Mouse (Mus musculus) liver, adult 2 months (tissue): ENCODE results near the gene Cxcl2. TPM values are rescaled to one million over a fixed set of nuclear protein-coding genes. Genes with fewer than 3 reads are reported as not detected.

ENCODE experiments used
- DNase-seq: peaks from one replicate; pipeline ENCODE4 v3.0.0-alpha.2; 2011; ENCODE audit warnings: low read depth, low spot score; ENCODE audit errors: extremely low read depth
- H3K27ac ChIP-seq: fragments of 200-500 bp; replicated peaks from 2 replicates; pipeline ENCODE4 v1.5.1; 2012; ENCODE audit warnings: low read depth, mild to moderate bottlenecking, control low read depth, inconsistent platforms, low read length; ENCODE audit not compliant: insufficient read depth
- H3K27me3 ChIP-seq: fragments of 200-500 bp; 2 replicates; pipeline ENCODE4 v1.6.1; 2012; ENCODE audit warnings: mild to moderate bottlenecking, moderate library complexity, low read length, inconsistent platforms; ENCODE audit not compliant: control insufficient read depth, insufficient read depth
- H3K36me3 ChIP-seq: fragments of 200-500 bp; 2 replicates; pipeline ENCODE4 v1.6.1; 2012; ENCODE audit warnings: low read length, inconsistent platforms; ENCODE audit not compliant: control insufficient read depth, insufficient read depth
- H3K4me1 ChIP-seq: fragments of 200-500 bp; 2 replicates; pipeline ENCODE4 v1.6.1; 2011; ENCODE audit warnings: low read length; ENCODE audit not compliant: control insufficient read depth, insufficient read depth
- H3K4me3 ChIP-seq: fragments of 200-500 bp; 2 replicates; pipeline ENCODE4 v1.5.1; 2011; ENCODE audit warnings: low read depth, mild to moderate bottlenecking, control low read depth, low read length, moderate library complexity; ENCODE audit not compliant: insufficient read depth
- H3K79me2 ChIP-seq: fragments of 200-500 bp; 2 replicates; pipeline ENCODE4 v1.6.1; 2012; ENCODE audit warnings: inconsistent platforms, mild to moderate bottlenecking, low read length, moderate library complexity; ENCODE audit not compliant: control insufficient read depth, insufficient read depth
- H3K9ac ChIP-seq: fragments of 200-500 bp; 2 replicates; pipeline ENCODE4 v1.6.1; 2012; ENCODE audit warnings: low read depth, mild to moderate bottlenecking, control low read depth, inconsistent platforms, low read length
- CTCF ChIP-seq: fragments of 200-500 bp; IDR thresholded peaks from 2 replicates; pipeline ENCODE4 v1.5.1; 2011; ENCODE audit warnings: low read depth, low read length, control low read depth
- POLR2A ChIP-seq: fragments of 200-500 bp; IDR thresholded peaks from 2 replicates; pipeline ENCODE4 v1.6.1; 2011; ENCODE audit warnings: low read length, control low read depth; ENCODE audit not compliant: insufficient read depth; ENCODE audit errors: extremely low read depth
- WGBS: fragments of 180-500 bp; shearing (Covaris S2); methylation state at CpG from one replicate; pipeline ENCODE4 v1.1.7; 2018; 5-methylcytosine and 5-hydroxymethylcytosine counted together
- polyA plus RNA-seq: library from polyadenylated mRNA; depleted of rRNA; stranded (reverse); fragments of >200 nt; gene quantifications from 2 replicates; pipeline ENCODE4 v1.2.3, GENCODE M21; 2012
- total RNA-seq: library from RNA; depleted of rRNA; stranded (reverse); fragments of >200 nt; gene quantifications from 2 replicates; pipeline ENCODE4 v1.2.3, GENCODE M21; 2014

The Cxcl2 gene
- total and polyA plus RNA-seq, 2 experiments: 0.28 to 0.31 TPM

DNA sequence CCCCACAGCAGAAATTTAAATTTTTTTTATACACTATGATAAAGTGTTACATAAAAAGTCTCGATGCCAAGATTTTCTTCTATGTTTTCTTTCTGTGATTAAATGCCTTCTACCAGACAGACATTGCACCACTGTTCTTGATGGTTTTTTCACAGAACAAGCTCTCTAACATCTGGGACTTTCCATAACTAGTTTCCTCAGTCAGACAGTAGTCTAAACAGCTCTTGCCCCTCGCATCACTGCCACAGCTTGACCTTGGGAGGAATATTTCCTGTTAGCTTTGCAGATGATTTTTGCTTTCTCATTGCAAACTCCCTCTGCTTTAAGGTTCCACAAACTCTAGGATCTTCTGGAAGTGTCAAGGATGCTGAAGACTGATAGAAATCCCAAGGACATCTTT, 26.9 kb downstream of the Cxcl2 start:
- Histone ChIP-seq H3K27ac (no peak overlapping the region), H3K79me2 (no peaks in the 10 kb centered on the region; the same call in 1 of the 2 replicates), H3K36me3 (no peaks in the 10 kb centered on the region; the same call in 1 of the 2 replicates), H3K4me1 (peaks cover 6% of the 10 kb centered on the region; the same call in 1 of the 2 replicates), H3K4me3 (no peak overlapping the region), H3K9ac (no peak overlapping the region), H3K27me3 (no peaks in the 10 kb centered on the region)
- 66% methylated on average over 2 of the region's 2 CpGs for WGBS
- peak; percentile 31 for DNase-seq
- TF ChIP-seq CTCF: no peak
- no peak for TF ChIP-seq POLR2A

DNA sequence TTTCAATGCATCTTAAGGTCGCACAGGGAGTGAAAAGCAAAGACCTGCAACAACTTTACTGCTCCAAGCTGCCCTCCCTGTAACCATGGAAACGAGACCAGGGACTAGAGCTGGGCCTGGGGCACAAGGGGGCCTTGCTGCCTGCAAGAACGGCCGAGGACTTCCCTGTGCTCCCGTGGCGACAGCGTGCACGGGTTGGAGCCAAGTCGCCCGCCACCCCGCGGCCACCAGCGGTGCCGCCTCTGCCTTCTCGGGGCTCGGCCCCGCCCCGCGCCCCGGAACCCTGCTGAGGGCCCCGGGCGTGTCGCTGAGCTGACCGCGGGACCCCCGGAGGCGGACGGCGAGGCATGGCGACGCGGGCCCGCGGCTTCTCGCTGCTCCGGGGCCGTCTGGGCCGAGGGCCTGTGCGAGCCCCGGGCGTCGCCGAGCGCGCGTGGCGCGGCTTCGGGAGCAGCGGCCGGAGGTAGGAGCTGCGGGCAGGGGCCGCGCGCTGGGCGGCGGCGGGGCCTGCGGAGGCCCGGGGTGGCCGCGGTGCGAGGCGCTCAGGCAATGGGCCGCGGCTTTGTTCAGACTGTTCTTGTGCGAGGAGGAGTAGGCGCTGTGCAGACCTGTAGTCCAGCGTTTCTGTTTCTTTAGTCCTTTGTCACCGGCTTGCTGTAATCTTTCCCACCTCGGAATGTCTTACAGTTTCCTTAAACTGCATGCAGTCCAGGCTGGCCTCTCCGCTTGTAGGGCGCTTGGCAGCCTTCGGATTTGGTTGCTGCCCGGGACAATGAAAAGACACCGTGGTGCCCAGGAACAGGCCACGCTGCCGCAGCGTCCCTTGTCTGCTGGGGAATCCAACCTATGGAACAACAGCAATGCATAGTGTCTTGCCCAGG, 27.5 kb downstream of the Cxcl2 start, which contains the start of gene Mthfd2l:
Gene Mthfd2l (plus strand): TSS at position 147 of the 881 bp plus-strand sequence.
- WGBS: under 1% methylated on average over 79 of the region's 79 CpGs
- peak; percentile 45 for DNase-seq
- Histone ChIP-seq H3K9ac (peak within 1 kb of the TSS; percentile 91), H3K4me3 (peak within 1 kb of the TSS; percentile 52), H3K79me2 (no peaks in the 10 kb centered on the region; the same call in 1 of the 2 replicates), H3K4me1 (peaks cover 6% of the 10 kb centered on the region; the same call in 1 of the 2 replicates), H3K27me3 (no peaks in the 10 kb centered on the region), H3K27ac (no peak within 1 kb of the TSS), H3K36me3 (no peaks in the 10 kb centered on the region; the same call in 1 of the 2 replicates)
- TF ChIP-seq CTCF (peak; percentile 78), POLR2A (no peak)

DNA sequence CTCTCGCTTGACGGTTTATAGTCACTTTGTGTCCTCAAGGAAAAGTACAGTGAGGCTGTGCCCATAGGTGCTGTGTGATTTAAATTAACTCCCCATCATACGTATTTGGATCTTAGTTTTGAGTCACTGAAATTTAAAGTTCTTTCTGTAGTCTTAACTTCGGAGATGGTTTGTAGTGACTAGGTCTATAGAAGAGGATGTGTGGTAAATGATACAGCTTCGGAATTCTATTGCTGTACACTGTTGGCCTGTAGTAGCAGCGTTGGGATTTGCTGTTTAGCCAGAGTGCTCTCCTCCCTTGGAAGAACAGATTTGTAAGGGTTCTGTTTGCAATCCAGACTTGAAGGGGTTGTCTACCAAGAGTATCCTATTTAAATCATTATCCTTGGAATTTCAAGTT, 28.2 kb downstream of the Cxcl2 start:
- 39% methylated on average over 6 of the region's 6 CpGs for WGBS
- TF ChIP-seq POLR2A (no peak), CTCF (no peak)

DNA sequence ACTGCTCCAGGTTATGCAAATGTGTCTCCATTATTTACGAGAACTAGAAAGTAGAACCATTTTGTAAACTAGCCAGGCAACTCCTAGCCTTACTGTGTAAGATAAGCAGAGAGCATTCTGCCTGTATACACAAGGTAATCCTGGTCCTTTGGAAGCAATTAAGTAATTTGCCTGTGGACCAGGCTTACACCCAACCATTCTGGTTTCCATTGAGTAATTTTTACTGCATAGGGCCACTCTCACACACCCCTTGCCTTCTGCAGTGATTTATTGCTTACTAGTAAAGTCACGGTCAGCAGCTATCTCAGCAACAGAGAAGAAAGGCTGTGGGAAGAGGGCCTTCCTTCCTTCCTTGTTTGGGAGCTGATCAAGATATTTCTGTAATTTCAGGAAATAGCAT, 33.0 kb downstream of the Cxcl2 start:
- no peak overlapping the region for H3K9ac ChIP-seq
- no peak for TF ChIP-seq POLR2A
- no peak for TF ChIP-seq CTCF
- H3K79me2 ChIP-seq: no peaks in the 10 kb centered on the region; the same call in 1 of the 2 replicates
- 77% methylated on average over 2 of the region's 2 CpGs for WGBS
- H3K27me3 ChIP-seq: no peaks in the 10 kb centered on the region
- H3K36me3 ChIP-seq: no peaks in the 10 kb centered on the region; the same call in 1 of the 2 replicates
- DNase-seq: no peak
- H3K4me3 ChIP-seq: no peak overlapping the region
- H3K27ac ChIP-seq: no peak overlapping the region
- 0 out of 2 replicates have a peak, but pooled peaks cover 3% of the 10 kb centered on the region for H3K4me1 ChIP-seq

More for the DNA sequence above, 28.2 kb downstream of the Cxcl2 start:
- Histone ChIP-seq H3K36me3 (no peaks in the 10 kb centered on the region; the same call in 1 of the 2 replicates), H3K4me1 (peaks cover 6% of the 10 kb centered on the region; the same call in 1 of the 2 replicates), H3K27me3 (no peaks in the 10 kb centered on the region), H3K27ac (no peak overlapping the region), H3K79me2 (no peaks in the 10 kb centered on the region; the same call in 1 of the 2 replicates), H3K4me3 (peak overlapping the region; percentile 52), H3K9ac (peak overlapping the region; percentile 91)
- DNase-seq: no peak

DNA sequence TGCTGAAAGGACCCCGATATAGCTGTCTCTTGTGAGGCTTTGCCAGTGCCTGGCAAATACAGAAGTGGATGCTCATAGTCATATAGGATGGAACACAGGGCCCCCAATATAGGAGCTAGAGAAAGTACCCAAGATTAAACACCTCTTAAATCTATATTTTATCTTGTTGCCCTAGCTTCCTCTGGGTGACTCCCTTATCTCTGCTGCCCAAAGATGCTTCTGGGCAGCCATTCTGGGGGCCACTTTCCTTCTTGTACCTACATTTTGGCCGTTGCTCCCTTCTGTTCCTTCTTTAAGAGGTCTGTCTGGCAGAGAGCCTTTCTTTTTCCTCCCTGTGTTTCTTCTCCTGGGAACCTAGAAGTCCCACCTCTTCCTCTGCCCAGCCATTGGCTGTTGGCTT, 41.8 kb downstream of the Cxcl2 start:
- no peak overlapping the region for H3K9ac ChIP-seq
- H3K27ac ChIP-seq: no peak overlapping the region
- no peak overlapping the region for H3K4me3 ChIP-seq
- DNase-seq: no peak
- TF ChIP-seq CTCF (no peak), POLR2A (no peak)
- H3K27me3 ChIP-seq: no peaks in the 10 kb centered on the region
- 87% methylated on average over 2 of the region's 2 CpGs for WGBS
- H3K79me2 ChIP-seq: no peaks in the 10 kb centered on the region
- H3K4me1 ChIP-seq: no peaks in the 10 kb centered on the region
- no peaks in the 10 kb centered on the region for H3K36me3 ChIP-seq

DNA sequence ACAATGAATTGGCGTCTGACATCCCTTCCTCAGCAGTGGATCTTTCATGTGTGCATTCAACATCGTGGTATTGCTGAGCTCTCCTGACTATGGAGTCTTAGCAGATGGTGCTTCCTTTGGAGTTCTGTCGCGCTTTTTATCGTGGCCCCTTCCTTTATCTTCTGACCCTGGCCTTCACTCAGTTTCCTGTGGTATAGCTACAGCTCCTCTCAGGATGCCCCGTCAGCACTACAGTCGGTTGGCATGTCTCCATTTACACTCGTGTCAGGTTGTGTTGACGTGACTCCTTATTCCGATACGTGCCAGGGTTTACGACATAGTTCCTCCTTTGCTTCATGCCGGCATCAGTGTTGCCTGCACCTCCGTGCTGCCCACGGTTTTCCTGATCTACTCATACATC, 45.8 kb downstream of the Cxcl2 start:
- no peak for TF ChIP-seq POLR2A
- TF ChIP-seq CTCF: no peak
- no peaks in the 10 kb centered on the region for H3K79me2 ChIP-seq
- no peaks in the 10 kb centered on the region for H3K4me1 ChIP-seq
- no peak overlapping the region for H3K9ac ChIP-seq
- 72% methylated on average over 15 of the region's 15 CpGs for WGBS
- H3K4me3 ChIP-seq: no peak overlapping the region
- H3K27me3 ChIP-seq: no peaks in the 10 kb centered on the region
- no peaks in the 10 kb centered on the region for H3K36me3 ChIP-seq
- no peak overlapping the region for H3K27ac ChIP-seq
- no peak for DNase-seq
